Mouse (Mus musculus) lung, embryonic 14.5 days (tissue): ENCODE measurements at regions not wholly inside any gene's neighbourhood (a gene's known extent, or its start where the extent isn't known, plus 50 kb on each side); places are given as distances from the start of the nearest gene placed in this dataset.

Source experiments
- ATAC-seq: fragments of 200-750 bp; cut with Nextera tagmentation; 2 replicates; pipeline ENCODE4 v1.8.0; 2017; ENCODE audit warnings: mild to moderate bottlenecking, moderate TSS enrichment, moderate library complexity; ENCODE audit not compliant: insufficient read depth
- DNase-seq: peaks from one replicate; pipeline ENCODE4 v3.0.0-alpha.2; 2015
- H3K27ac ChIP-seq: fragments of 300-500 bp; sonication (generic); 2 replicates; pipeline ENCODE4 v1.5.1; 2014; ENCODE audit warnings: low read depth, mild to moderate bottlenecking, moderate library complexity
- H3K27me3 ChIP-seq: fragments of 300-500 bp; sonication (generic); 2 replicates; pipeline ENCODE4 v1.6.1; 2014; ENCODE audit warnings: low read length, control low read depth; ENCODE audit not compliant: insufficient read depth
- H3K36me3 ChIP-seq: fragments of 300-500 bp; sonication (generic); 2 replicates; pipeline ENCODE4 v1.6.1; 2014; ENCODE audit warnings: control low read depth; ENCODE audit not compliant: insufficient read depth
- H3K4me1 ChIP-seq: fragments of 300-500 bp; sonication (generic); 2 replicates; pipeline ENCODE4 v1.6.1; 2014; ENCODE audit warnings: antibody characterized with exemption, control low read depth; ENCODE audit not compliant: insufficient read depth
- H3K4me2 ChIP-seq: fragments of 300-500 bp; sonication (generic); 2 replicates; pipeline ENCODE4 v1.6.1; 2014; ENCODE audit warnings: mild to moderate bottlenecking
- H3K4me3 ChIP-seq: fragments of 300-500 bp; sonication (generic); 2 replicates; pipeline ENCODE4 v1.5.1; 2014; ENCODE audit warnings: low read depth, low read length
- H3K9ac ChIP-seq: fragments of 300-500 bp; sonication (generic); 2 replicates; pipeline ENCODE4 v1.6.1; 2014
- H3K9me3 ChIP-seq: fragments of 300-500 bp; sonication (generic); 2 replicates; pipeline ENCODE4 v1.6.1; 2016; ENCODE audit warnings: low read depth, low read length, control low read depth
- CTCF ChIP-seq: IDR thresholded peaks from 2 replicates; pipeline ENCODE4 v1.5.1; 2016; ENCODE audit warnings: antibody characterized with exemption, low read depth
- WGBS: fragments of 180-500 bp; shearing (Covaris S2); extraction: QIAGEN DNeasy Blood & Tissue Kit; methylation state at CpG from one replicate; pipeline ENCODE4 v1.1.7; 2014; 5-methylcytosine and 5-hydroxymethylcytosine counted together

GRCm38 (mm10) chr15:97162305-97162704, 84.6 kb upstream of the Pced1b start:
- ATAC-seq (no peak), DNase-seq (no peak)
- Histone ChIP-seq H3K36me3 (no peaks in the 10 kb centered on the region), H3K9ac (no peak overlapping the region), H3K4me2 (no peak overlapping the region), H3K27ac (no peak overlapping the region), H3K4me3 (no peak overlapping the region), H3K27me3 (no peaks in the 10 kb centered on the region), H3K4me1 (no peaks in the 10 kb centered on the region), H3K9me3 (no peaks in the 10 kb centered on the region)
- TF ChIP-seq CTCF: no peak
- 89% methylated on average over 8 of the region's 8 CpGs for WGBS

- WGBS: 85% methylated on average over 5 of the region's 5 CpGs
- Histone ChIP-seq H3K9ac (no peak overlapping the region), H3K9me3 (no peaks in the 10 kb centered on the region), H3K4me2 (no peak overlapping the region), H3K27me3 (no peaks in the 10 kb centered on the region), H3K4me3 (no peak overlapping the region), H3K36me3 (no peaks in the 10 kb centered on the region), H3K27ac (no peak overlapping the region), H3K4me1 (no peaks in the 10 kb centered on the region)
- ATAC-seq: no peak
- no peak for TF ChIP-seq CTCF
- no peak for DNase-seq
These were observed 85.4 kb upstream of the Pced1b start for GRCm38 (mm10) chr15:97161530-97161929.

GRCm38 (mm10) chr15:97152354-97152753, 94.6 kb upstream of the Pced1b start:
- no peak for ATAC-seq

GRCm38 (mm10) chr15:97151793-97152192, 95.1 kb upstream of the Pced1b start:
- Histone ChIP-seq H3K4me3 (no peak overlapping the region), H3K4me1 (no peaks in the 10 kb centered on the region), H3K27ac (no peak overlapping the region), H3K9ac (no peak overlapping the region), H3K4me2 (no peak overlapping the region), H3K9me3 (no peaks in the 10 kb centered on the region), H3K36me3 (no peaks in the 10 kb centered on the region), H3K27me3 (no peaks in the 10 kb centered on the region)
- no peak for TF ChIP-seq CTCF
- ATAC-seq (no peak), DNase-seq (no peak)
- 84% methylated on average over 12 of the region's 12 CpGs for WGBS

More at GRCm38 (mm10) chr15:97152354-97152753, 94.6 kb upstream of the Pced1b start:
- H3K4me1 ChIP-seq: no peaks in the 10 kb centered on the region
- no peak overlapping the region for H3K9ac ChIP-seq
- H3K27ac ChIP-seq: no peak overlapping the region
- 32% methylated on average over 8 of the region's 8 CpGs for WGBS
- no peaks in the 10 kb centered on the region for H3K9me3 ChIP-seq
- TF ChIP-seq CTCF: no peak
- no peak overlapping the region for H3K4me3 ChIP-seq
- peak; percentile 44 for DNase-seq
- no peaks in the 10 kb centered on the region for H3K27me3 ChIP-seq
- no peaks in the 10 kb centered on the region for H3K36me3 ChIP-seq
- no peak overlapping the region for H3K4me2 ChIP-seq

- no peak for ATAC-seq
- Histone ChIP-seq H3K9ac (no peak overlapping the region), H3K4me2 (no peak overlapping the region), H3K4me1 (no peaks in the 10 kb centered on the region), H3K27ac (no peak overlapping the region), H3K27me3 (no peaks in the 10 kb centered on the region), H3K36me3 (no peaks in the 10 kb centered on the region), H3K9me3 (no peaks in the 10 kb centered on the region), H3K4me3 (no peak overlapping the region)
- TF ChIP-seq CTCF: peak; percentile 25
- DNase-seq: no peak
- WGBS: 78% methylated on average over 10 of the region's 10 CpGs
These were observed 95.4 kb upstream of the Slc38a4 start for GRCm38 (mm10) chr15:97150983-97151735.

- Histone ChIP-seq H3K4me2 (no peak overlapping the region), H3K9me3 (peaks cover 3% of the 10 kb centered on the region; the same call in 1 of the 2 replicates), H3K36me3 (no peaks in the 10 kb centered on the region), H3K4me1 (no peaks in the 10 kb centered on the region), H3K27me3 (no peaks in the 10 kb centered on the region), H3K9ac (no peak overlapping the region), H3K4me3 (no peak overlapping the region), H3K27ac (no peak overlapping the region)
- TF ChIP-seq CTCF: no peak
- no peak for ATAC-seq
- 80% methylated on average over 2 of the region's 2 CpGs for WGBS
- no peak for DNase-seq
These were observed 86.2 kb upstream of the Slc38a4 start for GRCm38 (mm10) chr15:97141958-97142357.

GRCm38 (mm10) chr15:97138265-97138664, 82.5 kb upstream of the Slc38a4 start:
- H3K27ac ChIP-seq: no peak overlapping the region
- H3K9me3 ChIP-seq: peaks cover 3% of the 10 kb centered on the region; the same call in 1 of the 2 replicates
- no peaks in the 10 kb centered on the region for H3K27me3 ChIP-seq
- no peak for TF ChIP-seq CTCF
- H3K36me3 ChIP-seq: no peaks in the 10 kb centered on the region
- no peaks in the 10 kb centered on the region for H3K4me1 ChIP-seq
- ATAC-seq (no peak), DNase-seq (no peak)
- WGBS: 81% methylated on average over 3 of the region's 3 CpGs
- no peak overlapping the region for H3K4me3 ChIP-seq
- H3K4me2 ChIP-seq: no peak overlapping the region
- no peak overlapping the region for H3K9ac ChIP-seq
